Mouse (Mus musculus) neural tube, embryonic 14.5 days (tissue): ENCODE results near the gene Tex44. TPM values are rescaled to one million over a fixed set of nuclear protein-coding genes. Genes with fewer than 3 reads are reported as not detected.
A peak's percentile ranks its signal among the peaks of the same experiment; 100 is the strongest.

Source experiments
- ATAC-seq: fragments of 200-750 bp; cut with Nextera tagmentation; 2 replicates; pipeline ENCODE4 v1.8.0; 2017; ENCODE audit warnings: low read depth, mild to moderate bottlenecking, moderate TSS enrichment, moderate library complexity
- H3K27ac ChIP-seq: fragments of 300-500 bp; sonication (generic); 2 replicates; pipeline ENCODE4 v1.5.1; 2014; ENCODE audit warnings: low read depth, mild to moderate bottlenecking, control low read depth, low read length, moderate library complexity, mixed read lengths
- H3K27me3 ChIP-seq: fragments of 300-500 bp; sonication (generic); 2 replicates; pipeline ENCODE4 v1.6.1; 2014; ENCODE audit warnings: low read length; ENCODE audit not compliant: control insufficient read depth, insufficient read depth
- H3K36me3 ChIP-seq: fragments of 300-500 bp; sonication (generic); 2 replicates; pipeline ENCODE4 v1.6.1; 2014; ENCODE audit warnings: low read length, mixed read lengths; ENCODE audit not compliant: control insufficient read depth, insufficient read depth
- H3K4me1 ChIP-seq: fragments of 300-500 bp; sonication (generic); 2 replicates; pipeline ENCODE4 v1.6.1; 2014; ENCODE audit warnings: low read length; ENCODE audit not compliant: control insufficient read depth, insufficient read depth
- H3K4me2 ChIP-seq: fragments of 300-500 bp; sonication (generic); 2 replicates; pipeline ENCODE4 v1.6.1; 2014; ENCODE audit warnings: mild to moderate bottlenecking, low read depth, low read length, control low read depth
- H3K4me3 ChIP-seq: fragments of 300-500 bp; sonication (generic); 2 replicates; pipeline ENCODE4 v1.5.1; 2014; ENCODE audit warnings: low read depth, low read length, control low read depth, mixed read lengths
- H3K9ac ChIP-seq: fragments of 300-500 bp; sonication (generic); replicated peaks from 2 replicates; pipeline ENCODE4 v1.6.1; 2014; ENCODE audit warnings: low read depth, mild to moderate bottlenecking, control low read depth, low read length, mixed read lengths
- H3K9me3 ChIP-seq: fragments of 300-500 bp; sonication (generic); 2 replicates; pipeline ENCODE4 v1.6.1; 2016; ENCODE audit warnings: low read length; ENCODE audit not compliant: control insufficient read depth
- WGBS: fragments of 180-500 bp; shearing (Covaris S2); extraction: QIAGEN DNeasy Blood & Tissue Kit; methylation state at CpG from one replicate; pipeline ENCODE4 v1.1.7; 2014; 5-methylcytosine and 5-hydroxymethylcytosine counted together
- polyA plus RNA-seq: library from polyadenylated mRNA; unstranded; fragments of >200 nt; fragmentation: Nextera tagmentation; extraction: Ambion mirVana; gene quantifications from 2 replicates; pipeline ENCODE4 v1.2.1, GENCODE M21; 2014

Gene Tex44
- polyA plus RNA-seq, 1 experiment from 2014 or later, result not detected

GRCm38 (mm10) chr1:86439487-86440170 is 13.5 kb downstream of the Tex44 start:
- no peak for ATAC-seq
- no peaks in the 10 kb centered on the region for H3K27me3 ChIP-seq
- peaks cover 45% of the 10 kb centered on the region for H3K4me1 ChIP-seq
- no peaks in the 10 kb centered on the region for H3K36me3 ChIP-seq
- no peaks in the 10 kb centered on the region for H3K9me3 ChIP-seq
- H3K4me3 ChIP-seq, result no peak overlapping the region
- no peak overlapping the region for H3K27ac ChIP-seq
- no peak overlapping the region for H3K9ac ChIP-seq
- WGBS, result 25% methylated on average over 8 of the region's 8 CpGs
- no peak overlapping the region for H3K4me2 ChIP-seq

GRCm38 (mm10) chr1:86440171-86440886 is 14.2 kb downstream of the Tex44 start:
- 3% methylated on average over 18 of the region's 18 CpGs for WGBS

GRCm38 (mm10) chr1:86440887-86441723 is 15.0 kb downstream of the Tex44 start:
- no peaks in the 10 kb centered on the region for H3K9me3 ChIP-seq
- H3K4me1 ChIP-seq, result peaks cover 36% of the 10 kb centered on the region
- under 1% methylated on average over 24 of the region's 29 CpGs for WGBS
- H3K27me3 ChIP-seq, result no peaks in the 10 kb centered on the region
- peak; percentile 32 for ATAC-seq
- no peaks in the 10 kb centered on the region for H3K36me3 ChIP-seq
- peak overlapping the region; percentile 91 for H3K4me2 ChIP-seq
- H3K4me3 ChIP-seq, result peak overlapping the region; percentile 42
- peak overlapping the region; percentile 99 for H3K27ac ChIP-seq
- peak overlapping the region; percentile 89; the same call in 1 of the 2 replicates for H3K9ac ChIP-seq

More at GRCm38 (mm10) chr1:86440171-86440886, 14.2 kb downstream of the Tex44 start:
- H3K36me3 ChIP-seq, result no peaks in the 10 kb centered on the region
- H3K4me3 ChIP-seq, result peak overlapping the region; percentile 42; the same call in 1 of the 2 replicates
- no peaks in the 10 kb centered on the region for H3K27me3 ChIP-seq
- peak overlapping the region; percentile 99 for H3K27ac ChIP-seq
- peak; percentile 78 for ATAC-seq
- H3K4me2 ChIP-seq, result peak overlapping the region; percentile 91
- peaks cover 39% of the 10 kb centered on the region for H3K4me1 ChIP-seq
- H3K9me3 ChIP-seq, result no peaks in the 10 kb centered on the region
- H3K9ac ChIP-seq, result 0 out of 2 replicates have a peak overlapping the region, but pooled peaks have one; percentile 89

GRCm38 (mm10) chr1:86441724-86441979 is 15.5 kb downstream of the Tex44 start:
- Histone ChIP-seq H3K4me3 (peak overlapping the region; percentile 42), H3K4me1 (peaks cover 36% of the 10 kb centered on the region), H3K9me3 (no peaks in the 10 kb centered on the region), H3K27ac (peak overlapping the region; percentile 99), H3K27me3 (no peaks in the 10 kb centered on the region), H3K36me3 (no peaks in the 10 kb centered on the region), H3K4me2 (peak overlapping the region; percentile 91), H3K9ac (peak overlapping the region; percentile 89)
- ATAC-seq, result peak; percentile 6; the same call in 1 of the 2 replicates
- 0% methylated on average over 5 of the region's 5 CpGs for WGBS

- ATAC-seq, result peak; percentile 67
- under 1% methylated on average over 81 of the region's 81 CpGs for WGBS
- Histone ChIP-seq H3K4me3 (peak overlapping the region; percentile 42), H3K4me1 (peaks cover 36% of the 10 kb centered on the region), H3K4me2 (peak overlapping the region; percentile 91), H3K9me3 (no peaks in the 10 kb centered on the region), H3K36me3 (no peaks in the 10 kb centered on the region), H3K27ac (peak overlapping the region; percentile 99), H3K27me3 (no peaks in the 10 kb centered on the region), H3K9ac (peak overlapping the region; percentile 89)
Observed at GRCm38 (mm10) chr1:86441980-86442831, 16.1 kb downstream of the Tex44 start.

- no peaks in the 10 kb centered on the region for H3K36me3 ChIP-seq
- peak overlapping the region; percentile 99 for H3K27ac ChIP-seq
- peak overlapping the region; percentile 42 for H3K4me3 ChIP-seq
- WGBS, result 1% methylated on average over 24 of the region's 24 CpGs
- ATAC-seq, result peak; percentile 19
- no peaks in the 10 kb centered on the region for H3K9me3 ChIP-seq
- no peaks in the 10 kb centered on the region for H3K27me3 ChIP-seq
- peak overlapping the region; percentile 89 for H3K9ac ChIP-seq
- peaks cover 37% of the 10 kb centered on the region for H3K4me1 ChIP-seq
- peak overlapping the region; percentile 91 for H3K4me2 ChIP-seq
Observed at GRCm38 (mm10) chr1:86442832-86443231, 16.7 kb downstream of the Tex44 start.

- no peak for ATAC-seq
- WGBS, result 54% methylated on average over 8 of the region's 8 CpGs
Observed at GRCm38 (mm10) chr1:86443386-86444172, 17.4 kb downstream of the Tex44 start.

More at GRCm38 (mm10) chr1:86443386-86444172, 17.4 kb downstream of the Tex44 start:
- Histone ChIP-seq H3K9ac (peak overlapping the region; percentile 89), H3K27ac (peak overlapping the region; percentile 99), H3K36me3 (no peaks in the 10 kb centered on the region), H3K4me1 (peaks cover 38% of the 10 kb centered on the region), H3K9me3 (no peaks in the 10 kb centered on the region), H3K4me3 (peak overlapping the region; percentile 42), H3K27me3 (no peaks in the 10 kb centered on the region), H3K4me2 (peak overlapping the region; percentile 91)
